Mouse (Mus musculus) mouse embryonic stem cell (cell line): ENCODE measurements around the gene Ipo4.

ENCODE experiments used
- in situ Hi-C, 2 experiments: fragments of 300-500 bp; cut with MboI; formaldehyde crosslinking; loops; 1 replicate in 1 of 2; 3 replicates in 1 of 2; pipeline ENCODE4 v1.14.3; 2019 to 2020; ENCODE audit warnings: low sequenced_read_pairs in 2 of 2, low pct_unique_long_range_greater_than_20kb in 1 of 2, mixed read lengths in 1 of 2; ENCODE audit not compliant: unreplicated experiment in 1 of 2

The Ipo4 gene

GRCm38 (mm10) chr14:55575711-55576110 lies 60.0 kb downstream of the Ipo4 start:
- in situ Hi-C loops: no loop called here
